Mouse (Mus musculus) midbrain, embryonic 12.5 days (tissue): ENCODE results near the gene Trim24. TPM values are rescaled to one million over a fixed set of nuclear protein-coding genes. Genes with fewer than 3 reads are reported as not detected.

ENCODE experiments used
- ATAC-seq: fragments of 200-750 bp; cut with Nextera tagmentation; 2 replicates; pipeline ENCODE4 v1.8.0; 2017; ENCODE audit warnings: low read depth, moderate TSS enrichment, moderate library complexity; ENCODE audit not compliant: low FRiP score
- H3K27ac ChIP-seq: fragments of 300-500 bp; sonication (generic); replicated peaks from 2 replicates; pipeline ENCODE4 v1.5.1; 2016; ENCODE audit warnings: mild to moderate bottlenecking
- H3K27me3 ChIP-seq: fragments of 300-500 bp; sonication (generic); 2 replicates; pipeline ENCODE4 v1.6.1; 2016; ENCODE audit warnings: mild to moderate bottlenecking
- H3K36me3 ChIP-seq: fragments of 300-500 bp; sonication (generic); 2 replicates; pipeline ENCODE4 v1.6.1; 2016
- H3K4me1 ChIP-seq: fragments of 300-500 bp; sonication (generic); 2 replicates; pipeline ENCODE4 v1.6.1; 2016
- H3K4me2 ChIP-seq: fragments of 300-500 bp; sonication (generic); replicated peaks from 2 replicates; pipeline ENCODE4 v1.6.1; 2016; ENCODE audit warnings: mild to moderate bottlenecking, moderate library complexity
- H3K4me3 ChIP-seq: fragments of 300-500 bp; sonication (generic); 2 replicates; pipeline ENCODE4 v1.5.1; 2016; ENCODE audit warnings: mild to moderate bottlenecking
- H3K9ac ChIP-seq: fragments of 300-500 bp; sonication (generic); replicated peaks from 2 replicates; pipeline ENCODE4 v1.6.1; 2016; ENCODE audit warnings: mild to moderate bottlenecking, moderate library complexity
- H3K9me3 ChIP-seq: fragments of 300-500 bp; sonication (generic); 2 replicates; pipeline ENCODE4 v1.6.1; 2016; ENCODE audit warnings: mild to moderate bottlenecking
- WGBS: fragments of 180-500 bp; shearing (Covaris S2); methylation state at CpG from one replicate; pipeline ENCODE4 v1.1.7; 2016; 5-methylcytosine and 5-hydroxymethylcytosine counted together
- polyA plus RNA-seq: library from polyadenylated mRNA; unstranded; fragments of >200 nt; fragmentation: Nextera tagmentation; extraction: Ambion mirVana; gene quantifications from 2 replicates; pipeline ENCODE4 v1.2.1, GENCODE M21; 2016

Trim24 gene
- polyA plus RNA-seq, 1 experiment from 2014 or later: 43.2 TPM

DNA sequence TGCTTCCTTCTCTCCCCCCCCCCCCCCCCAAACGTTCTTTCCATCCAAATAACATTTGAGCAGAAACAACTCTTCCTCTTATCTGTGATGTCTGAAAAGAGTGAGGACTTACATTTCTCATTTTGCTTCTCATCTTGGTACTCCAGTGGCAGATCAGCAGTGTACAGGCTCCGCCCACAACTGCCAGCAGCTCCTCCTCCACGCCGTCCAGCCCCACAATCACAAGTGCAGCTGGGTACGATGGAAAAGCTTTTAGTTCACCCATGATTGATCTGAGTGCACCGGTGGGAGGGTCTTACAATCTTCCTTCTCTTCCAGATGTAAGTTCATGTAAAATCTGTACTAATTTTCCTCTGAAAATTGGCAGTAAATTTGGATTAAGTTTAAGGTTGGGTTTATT, 80.7 kb downstream of the Trim24 start:
- peaks cover 71% of the 10 kb centered on the region for H3K36me3 ChIP-seq
- ATAC-seq: no peak
- no peak overlapping the region for H3K27ac ChIP-seq
- H3K27me3 ChIP-seq: no peaks in the 10 kb centered on the region
- H3K4me2 ChIP-seq: no peak overlapping the region
- no peak overlapping the region for H3K4me3 ChIP-seq
- H3K4me1 ChIP-seq: no peaks in the 10 kb centered on the region
- 80% methylated on average over 6 of the region's 6 CpGs for WGBS
- no peak overlapping the region for H3K9ac ChIP-seq
- H3K9me3 ChIP-seq: no peaks in the 10 kb centered on the region

DNA sequence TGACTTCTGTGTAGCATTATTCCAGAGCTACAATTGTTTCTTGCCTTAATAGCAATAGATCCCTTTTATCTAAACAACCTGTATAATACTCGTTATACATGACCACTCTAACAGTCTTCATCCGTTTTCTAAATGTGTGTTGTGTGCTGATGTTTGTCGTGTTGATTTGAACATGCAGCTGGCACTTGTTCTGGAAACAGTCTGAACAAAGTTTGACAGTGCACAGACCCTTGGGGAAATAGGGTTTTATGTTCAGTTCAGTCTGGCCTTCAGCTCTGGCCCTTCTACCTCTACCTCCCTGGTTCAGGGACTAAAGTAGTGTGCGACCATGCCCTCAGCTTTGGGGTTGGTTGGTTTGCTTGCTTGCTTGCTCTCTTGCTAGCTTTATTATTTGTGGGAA, 96.8 kb downstream of the Trim24 start:
- H3K36me3 ChIP-seq: peaks cover 63% of the 10 kb centered on the region
- no peak overlapping the region for H3K27ac ChIP-seq
- H3K4me2 ChIP-seq: no peak overlapping the region
- H3K9me3 ChIP-seq: no peaks in the 10 kb centered on the region
- ATAC-seq: no peak
- H3K9ac ChIP-seq: no peak overlapping the region
- 96% methylated on average over 4 of the region's 4 CpGs for WGBS
- H3K4me3 ChIP-seq: no peak overlapping the region
- no peaks in the 10 kb centered on the region for H3K4me1 ChIP-seq
- H3K27me3 ChIP-seq: no peaks in the 10 kb centered on the region

DNA sequence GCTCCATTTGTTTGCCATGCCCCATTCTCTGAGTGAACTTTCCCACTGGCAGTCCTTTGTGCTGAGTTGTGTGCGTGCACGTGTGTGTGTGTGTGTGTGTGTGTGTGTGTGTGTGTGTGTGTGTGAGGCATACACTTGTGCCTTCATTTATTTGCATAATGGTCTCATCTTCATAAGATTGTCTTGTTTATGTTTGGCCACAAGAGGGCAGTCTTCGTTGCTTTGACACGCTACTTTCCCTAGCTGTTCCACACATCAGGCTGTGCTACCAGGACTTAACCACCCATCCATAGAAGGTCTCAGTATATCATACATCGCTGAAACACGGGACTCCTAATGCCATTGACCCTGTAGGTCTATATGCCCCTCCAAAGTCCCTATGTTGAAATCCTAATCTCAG, 136.8 kb downstream of the Trim24 start:
- H3K27me3 ChIP-seq: no peaks in the 10 kb centered on the region
- no peak overlapping the region for H3K4me2 ChIP-seq
- H3K27ac ChIP-seq: no peak overlapping the region
- ATAC-seq: 0 out of 2 replicates have a peak, but pooled peaks have one; percentile 23
- no peaks in the 10 kb centered on the region for H3K36me3 ChIP-seq
- H3K4me1 ChIP-seq: no peaks in the 10 kb centered on the region
- H3K9ac ChIP-seq: no peak overlapping the region
- 17% methylated on average over 5 of the region's 6 CpGs for WGBS
- H3K4me3 ChIP-seq: no peak overlapping the region
- no peaks in the 10 kb centered on the region for H3K9me3 ChIP-seq

DNA sequence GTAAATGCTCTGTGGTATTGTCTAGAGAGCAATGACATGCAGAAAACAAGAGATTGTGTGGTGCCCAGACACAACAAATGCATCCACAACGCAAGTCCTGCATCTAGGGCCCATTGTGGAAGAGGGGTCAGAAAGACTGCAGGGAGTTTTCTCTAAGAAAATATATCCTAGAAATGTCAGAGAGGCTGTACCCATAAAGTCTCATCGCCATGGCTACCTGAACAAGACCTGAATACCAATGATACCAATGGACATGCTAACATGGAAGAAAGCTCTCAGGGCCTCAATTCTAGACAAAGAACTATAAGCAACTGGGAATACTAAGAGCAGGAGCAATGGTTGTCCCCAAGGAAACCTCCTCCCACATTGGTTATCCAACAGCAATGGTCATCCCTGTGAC, 142.2 kb downstream of the Trim24 start:
- Histone ChIP-seq H3K27me3 (no peaks in the 10 kb centered on the region), H3K27ac (no peak overlapping the region), H3K9ac (no peak overlapping the region), H3K4me2 (no peak overlapping the region), H3K9me3 (no peaks in the 10 kb centered on the region), H3K4me3 (no peak overlapping the region), H3K4me1 (peaks cover 2% of the 10 kb centered on the region; the same call in 1 of the 2 replicates), H3K36me3 (no peaks in the 10 kb centered on the region)
- ATAC-seq: no peak
- WGBS: 76% methylated on average over 2 of the region's 2 CpGs

Other genes with a start within 250 kb of the Trim24 start
- gene Svopl, start 176.2 kb downstream of the Trim24 start, polyA plus RNA-seq: 0.61 and 0.97 TPM in 2 replicates
- not detected in 2 replicates for gene Tmem213, start 238.4 kb downstream of the Trim24 start, polyA plus RNA-seq